Mouse (Mus musculus) midbrain, embryonic 15.5 days (tissue): ENCODE data around the gene Tubal3. TPM values are rescaled to one million over a fixed set of nuclear protein-coding genes. Genes with fewer than 3 reads are reported as not detected.

ENCODE experiments used
- ATAC-seq: fragments of 200-750 bp; cut with Nextera tagmentation; replicated peaks from 2 replicates; pipeline ENCODE4 v1.8.0; 2017; ENCODE audit warnings: moderate TSS enrichment
- H3K27ac ChIP-seq: fragments of 300-500 bp; sonication (generic); 2 replicates; pipeline ENCODE4 v1.5.1; 2015; ENCODE audit warnings: mild to moderate bottlenecking, inconsistent platforms
- H3K27me3 ChIP-seq: fragments of 300-500 bp; sonication (generic); replicated peaks from 2 replicates; pipeline ENCODE4 v1.6.1; 2015; ENCODE audit warnings: inconsistent platforms
- H3K36me3 ChIP-seq: fragments of 300-500 bp; sonication (generic); replicated peaks from 2 replicates; pipeline ENCODE4 v1.6.1; 2015; ENCODE audit warnings: inconsistent platforms
- H3K4me1 ChIP-seq: fragments of 300-500 bp; sonication (generic); 2 replicates; pipeline ENCODE4 v1.6.1; 2015; ENCODE audit warnings: inconsistent platforms
- H3K4me2 ChIP-seq: fragments of 300-500 bp; sonication (generic); 2 replicates; pipeline ENCODE4 v1.6.1; 2015; ENCODE audit warnings: inconsistent platforms, mild to moderate bottlenecking, moderate library complexity
- H3K4me3 ChIP-seq: fragments of 300-500 bp; sonication (generic); 2 replicates; pipeline ENCODE4 v1.5.1; 2015; ENCODE audit warnings: mild to moderate bottlenecking, inconsistent platforms
- H3K9ac ChIP-seq: fragments of 300-500 bp; sonication (generic); 2 replicates; pipeline ENCODE4 v1.6.1; 2015; ENCODE audit warnings: mild to moderate bottlenecking, inconsistent platforms
- H3K9me3 ChIP-seq: fragments of 300-500 bp; sonication (generic); 2 replicates; pipeline ENCODE4 v1.6.1; 2016; ENCODE audit warnings: inconsistent platforms
- WGBS: fragments of 180-500 bp; shearing (Covaris S2); methylation state at CpG from one replicate; pipeline ENCODE4 v1.1.7; 2015; ENCODE audit warnings: mixed read lengths; 5-methylcytosine and 5-hydroxymethylcytosine counted together
- polyA plus RNA-seq: library from polyadenylated mRNA; unstranded; fragments of >200 nt; fragmentation: Nextera tagmentation; extraction: Ambion mirVana; gene quantifications from 2 replicates; pipeline ENCODE4 v1.2.1, GENCODE M21; 2015

The Tubal3 gene
- polyA plus RNA-seq: not detected in 2 replicates

DNA sequence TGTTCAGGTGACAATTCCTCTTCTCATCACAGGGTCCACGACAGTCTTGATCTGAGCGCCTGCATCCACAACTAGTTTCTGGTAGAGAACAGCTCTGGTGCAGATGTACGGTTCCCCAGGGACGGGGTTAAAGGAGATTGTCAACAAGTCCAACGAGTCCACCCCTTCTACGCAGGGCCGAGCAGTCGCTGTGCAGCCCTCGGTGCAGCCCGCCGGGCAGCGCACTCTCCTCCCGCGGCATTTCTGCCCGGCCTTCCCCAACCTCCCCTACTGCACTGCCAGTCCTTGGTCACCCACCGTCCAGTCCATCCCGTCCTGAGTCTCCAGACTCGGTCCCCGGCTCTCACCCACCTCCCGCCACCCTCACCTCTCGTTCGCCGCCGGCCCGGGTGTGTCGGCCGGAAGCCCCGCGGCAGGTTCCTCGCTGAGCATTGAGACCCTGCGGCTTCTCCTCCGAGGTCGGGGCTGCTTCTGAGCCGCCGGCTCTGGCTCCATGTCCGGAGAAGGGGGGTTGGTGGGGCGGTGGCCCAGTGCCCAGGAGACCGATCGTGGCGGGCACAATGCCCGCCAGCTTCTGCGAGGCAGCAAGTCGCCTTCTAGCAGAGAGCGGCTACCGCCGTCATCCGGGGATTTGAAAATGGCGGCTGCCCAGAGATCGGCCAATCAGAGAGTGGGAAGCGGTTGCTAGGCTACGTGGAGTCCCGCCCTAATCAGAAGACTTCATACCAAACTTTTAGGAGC, at the start of gene Tubal3, which contains the start of gene Net1:
Gene Tubal3 (plus strand): TSS at position 704 of the 741 bp plus-strand sequence.
Gene Net1 (minus strand): TSS at position 650 of the 741 bp plus-strand sequence.
- H3K27ac ChIP-seq: no peak within 1 kb of the TSS

DNA sequence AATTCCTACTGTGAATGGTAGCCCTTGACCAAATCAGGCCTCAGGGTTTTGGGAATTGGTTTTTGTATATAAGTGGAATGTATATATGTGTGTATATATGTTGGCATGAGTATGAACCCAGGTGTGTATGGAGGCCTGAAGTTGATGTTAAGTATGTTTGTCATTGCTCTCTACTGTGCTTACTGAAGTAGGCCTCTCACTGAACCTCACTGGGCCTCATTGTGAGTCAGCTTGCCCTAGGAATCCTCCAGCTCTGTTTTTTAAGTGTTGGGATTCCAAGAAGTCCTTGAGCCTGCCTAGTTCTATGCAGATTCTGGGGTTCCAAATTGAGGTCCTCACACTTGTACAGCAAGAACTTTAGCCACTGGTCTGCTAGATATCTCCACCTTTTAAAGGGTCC, 48.2 kb upstream of the Tubal3 start:
- Histone ChIP-seq H3K27ac (no peak overlapping the region), H3K4me3 (no peak overlapping the region)
- ATAC-seq: no peak

More for the DNA sequence above, at the start of gene Tubal3, which contains the start of gene Net1:
- Histone ChIP-seq H3K4me2 (peak within 1 kb of the TSS; percentile 81), H3K36me3 (no peaks in the 10 kb centered on the region), H3K9me3 (no peaks in the 10 kb centered on the region), H3K4me1 (peaks cover 10% of the 10 kb centered on the region; the same call in 1 of the 2 replicates), H3K27me3 (no peaks in the 10 kb centered on the region), H3K9ac (peak within 1 kb of the TSS; percentile 64), H3K4me3 (peak within 1 kb of the TSS; percentile 83)
- peak; percentile 100 for ATAC-seq
- under 1% methylated on average over 52 of the region's 52 CpGs for WGBS

GRCm38 (mm10) chr13:3872832-3873231, 45.2 kb upstream of the Tubal3 start:
- ATAC-seq: no peak

More for the DNA sequence above, 48.2 kb upstream of the Tubal3 start:
- H3K9me3 ChIP-seq: no peaks in the 10 kb centered on the region
- no peak overlapping the region for H3K9ac ChIP-seq
- no peaks in the 10 kb centered on the region for H3K4me1 ChIP-seq
- H3K4me2 ChIP-seq: no peak overlapping the region
- no peaks in the 10 kb centered on the region for H3K36me3 ChIP-seq
- H3K27me3 ChIP-seq: no peaks in the 10 kb centered on the region

DNA sequence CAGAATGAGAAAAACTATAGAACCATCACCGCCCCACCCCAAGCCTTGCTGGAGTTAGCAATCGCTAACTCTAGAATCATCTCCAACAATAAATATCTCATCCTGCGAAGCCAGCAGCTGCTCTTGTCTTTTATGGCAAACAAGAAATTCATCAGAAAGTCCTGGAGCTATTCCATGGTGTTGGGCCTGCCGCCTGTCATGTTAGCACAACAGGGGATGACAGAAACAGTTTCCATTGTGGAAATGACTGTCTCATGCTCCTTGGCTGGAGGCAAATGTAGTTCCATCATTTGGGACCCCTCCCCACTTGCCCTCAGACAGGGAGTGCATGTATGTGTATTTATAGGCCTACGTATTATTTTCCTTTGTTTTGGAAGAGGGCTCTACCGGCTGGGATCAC, 41.6 kb upstream of the Tubal3 start:
- H3K27me3 ChIP-seq: no peaks in the 10 kb centered on the region
- no peaks in the 10 kb centered on the region for H3K4me1 ChIP-seq
- H3K27ac ChIP-seq: no peak overlapping the region
- no peak overlapping the region for H3K9ac ChIP-seq
- H3K4me2 ChIP-seq: no peak overlapping the region
- no peaks in the 10 kb centered on the region for H3K9me3 ChIP-seq
- WGBS: 82% methylated on average over 6 of the region's 6 CpGs
- ATAC-seq: no peak
- no peak overlapping the region for H3K4me3 ChIP-seq
- no peaks in the 10 kb centered on the region for H3K36me3 ChIP-seq

More at GRCm38 (mm10) chr13:3872832-3873231, 45.2 kb upstream of the Tubal3 start:
- H3K27me3 ChIP-seq: no peaks in the 10 kb centered on the region
- H3K4me1 ChIP-seq: no peaks in the 10 kb centered on the region
- WGBS: 93% methylated on average over 4 of the region's 4 CpGs
- no peak overlapping the region for H3K27ac ChIP-seq
- no peak overlapping the region for H3K9ac ChIP-seq
- H3K4me3 ChIP-seq: no peak overlapping the region
- H3K4me2 ChIP-seq: no peak overlapping the region
- no peaks in the 10 kb centered on the region for H3K36me3 ChIP-seq
- H3K9me3 ChIP-seq: no peaks in the 10 kb centered on the region

DNA sequence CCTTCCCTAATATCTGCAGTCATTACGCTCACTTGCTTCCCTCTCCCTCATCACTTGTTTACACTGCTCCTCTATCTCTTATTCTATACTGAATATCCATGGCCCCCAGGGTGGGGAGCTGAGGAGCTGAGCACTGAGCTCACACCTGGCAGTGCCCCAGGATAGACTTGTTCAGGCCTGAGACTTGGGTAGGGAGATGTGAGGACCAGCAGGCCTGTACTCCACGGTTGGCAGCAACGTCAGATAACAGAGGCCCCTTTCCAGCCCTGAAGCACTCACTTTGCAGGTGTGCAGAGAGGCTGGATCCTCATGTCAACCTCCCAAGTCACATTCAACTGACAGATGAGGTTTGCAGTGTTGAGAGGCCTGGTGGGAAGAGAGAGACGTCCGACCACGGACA, 40.9 kb upstream of the Tubal3 start:
- Histone ChIP-seq H3K9ac (no peak overlapping the region), H3K9me3 (no peaks in the 10 kb centered on the region), H3K4me3 (no peak overlapping the region), H3K27ac (no peak overlapping the region), H3K27me3 (no peaks in the 10 kb centered on the region), H3K4me1 (no peaks in the 10 kb centered on the region), H3K4me2 (no peak overlapping the region), H3K36me3 (no peaks in the 10 kb centered on the region)
- no peak for ATAC-seq
- 73% methylated on average over 6 of the region's 6 CpGs for whole genome bisulfite sequencing

GRCm38 (mm10) chr13:3877679-3878220, 40.3 kb upstream of the Tubal3 start:
- ATAC-seq: no peak
- Histone ChIP-seq H3K27ac (no peak overlapping the region), H3K9me3 (no peaks in the 10 kb centered on the region), H3K9ac (no peak overlapping the region), H3K4me3 (no peak overlapping the region), H3K36me3 (no peaks in the 10 kb centered on the region), H3K4me1 (no peaks in the 10 kb centered on the region), H3K4me2 (no peak overlapping the region), H3K27me3 (no peaks in the 10 kb centered on the region)
- 51% methylated on average over 4 of the region's 4 CpGs for WGBS

GRCm38 (mm10) chr13:3886663-3887062, 31.4 kb upstream of the Tubal3 start:
- Histone ChIP-seq H3K9me3 (no peaks in the 10 kb centered on the region), H3K4me1 (no peaks in the 10 kb centered on the region), H3K4me2 (no peak overlapping the region), H3K36me3 (0 out of 2 replicates have a peak, but pooled peaks cover 5% of the 10 kb centered on the region), H3K27me3 (no peaks in the 10 kb centered on the region), H3K27ac (no peak overlapping the region), H3K4me3 (no peak overlapping the region), H3K9ac (no peak overlapping the region)
- ATAC-seq: no peak
- WGBS: 96% methylated on average over 7 of the region's 7 CpGs

DNA sequence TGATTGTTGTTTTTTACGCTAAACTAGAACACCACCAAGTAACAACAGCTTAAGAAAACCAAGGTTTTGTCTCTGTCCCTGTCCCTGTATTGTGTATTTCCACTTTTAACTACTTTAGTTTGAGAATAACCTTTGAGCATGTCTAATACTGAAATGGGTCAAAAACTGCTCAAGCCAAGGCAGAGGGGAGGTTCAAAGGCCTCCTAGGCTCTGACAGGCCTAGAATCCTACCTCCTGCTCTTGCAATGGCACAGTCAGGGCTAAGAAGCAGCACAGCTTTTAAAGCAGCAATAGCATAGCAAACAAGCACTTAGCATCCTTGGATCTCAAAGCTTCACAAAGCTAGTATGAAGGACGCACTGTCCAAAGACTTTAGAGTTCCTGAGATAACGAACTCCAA, 29.0 kb upstream of the Tubal3 start:
- no peak overlapping the region for H3K4me2 ChIP-seq
- no peaks in the 10 kb centered on the region for H3K9me3 ChIP-seq
- no peak overlapping the region for H3K9ac ChIP-seq
- whole genome bisulfite sequencing: 94% methylated on average over 3 of the region's 3 CpGs
- ATAC-seq: no peak
- no peak overlapping the region for H3K27ac ChIP-seq
- no peak overlapping the region for H3K4me3 ChIP-seq
- 0 out of 2 replicates have a peak, but pooled peaks cover 5% of the 10 kb centered on the region for H3K36me3 ChIP-seq
- no peaks in the 10 kb centered on the region for H3K27me3 ChIP-seq
- H3K4me1 ChIP-seq: peaks cover 5% of the 10 kb centered on the region

DNA sequence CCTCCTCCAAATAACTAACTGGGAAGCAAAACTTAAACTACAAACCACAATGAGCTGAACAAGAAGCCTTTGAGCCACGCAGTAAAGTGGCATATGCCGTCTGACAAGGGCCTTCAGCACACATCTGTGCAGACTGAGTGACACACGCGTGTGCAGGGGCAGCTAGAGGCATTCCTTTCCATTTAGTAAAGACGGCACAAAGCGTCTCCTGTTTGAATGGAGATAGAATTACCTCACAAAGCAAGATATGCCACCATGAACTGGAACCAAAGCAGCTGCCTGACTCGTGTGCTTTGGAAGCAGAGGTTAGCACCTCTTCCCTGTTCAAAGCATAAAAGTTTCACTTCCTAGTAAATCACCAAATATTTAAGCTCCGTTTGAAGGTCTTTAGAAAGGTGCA, 28.0 kb upstream of the Tubal3 start:
- H3K9ac ChIP-seq: no peak overlapping the region
- peaks cover 5% of the 10 kb centered on the region for H3K4me1 ChIP-seq
- H3K4me2 ChIP-seq: no peak overlapping the region
- H3K27ac ChIP-seq: no peak overlapping the region
- H3K27me3 ChIP-seq: no peaks in the 10 kb centered on the region
- H3K36me3 ChIP-seq: 0 out of 2 replicates have a peak, but pooled peaks cover 5% of the 10 kb centered on the region
- 64% methylated on average over 8 of the region's 8 CpGs for WGBS
- no peaks in the 10 kb centered on the region for H3K9me3 ChIP-seq
- no peak overlapping the region for H3K4me3 ChIP-seq
- no peak for ATAC-seq

GRCm38 (mm10) chr13:3891479-3892087, 26.5 kb upstream of the Tubal3 start:
- ATAC-seq: no peak
- no peak overlapping the region for H3K9ac ChIP-seq
- H3K4me1 ChIP-seq: peaks cover 5% of the 10 kb centered on the region
- H3K27me3 ChIP-seq: no peaks in the 10 kb centered on the region
- 60% methylated on average over 8 of the region's 8 CpGs for whole genome bisulfite sequencing
- no peak overlapping the region for H3K4me3 ChIP-seq
- H3K4me2 ChIP-seq: no peak overlapping the region
- H3K27ac ChIP-seq: no peak overlapping the region
- H3K9me3 ChIP-seq: no peaks in the 10 kb centered on the region
- H3K36me3 ChIP-seq: 0 out of 2 replicates have a peak, but pooled peaks cover 5% of the 10 kb centered on the region

GRCm38 (mm10) chr13:3892601-3893000, 25.5 kb upstream of the Tubal3 start:
- Histone ChIP-seq H3K9me3 (no peaks in the 10 kb centered on the region), H3K4me2 (peak overlapping the region; percentile 84), H3K27me3 (no peaks in the 10 kb centered on the region), H3K9ac (0 out of 2 replicates have a peak overlapping the region, but pooled peaks have one; percentile 29), H3K27ac (no peak overlapping the region), H3K36me3 (0 out of 2 replicates have a peak, but pooled peaks cover 5% of the 10 kb centered on the region), H3K4me1 (peaks cover 5% of the 10 kb centered on the region), H3K4me3 (peak overlapping the region; percentile 56)
- no peak for ATAC-seq
- 21% methylated on average over 7 of the region's 7 CpGs for WGBS

- 0 out of 2 replicates have a peak, but pooled peaks cover 5% of the 10 kb centered on the region for H3K36me3 ChIP-seq
- WGBS: under 1% methylated on average over 35 of the region's 35 CpGs
- H3K4me2 ChIP-seq: peak overlapping the region; percentile 84
- H3K4me1 ChIP-seq: peaks cover 5% of the 10 kb centered on the region
- no peaks in the 10 kb centered on the region for H3K27me3 ChIP-seq
- peak overlapping the region; percentile 48 for H3K9ac ChIP-seq
- peak overlapping the region; percentile 56 for H3K4me3 ChIP-seq
- H3K9me3 ChIP-seq: no peaks in the 10 kb centered on the region
- no peak overlapping the region for H3K27ac ChIP-seq
- peak; percentile 99 for ATAC-seq
These were observed 24.8 kb upstream of the Tubal3 start for GRCm38 (mm10) chr13:3893126-3893734.
